ENCODE assay signal across 20 mouse cellular contexts in the genomic region with DNA sequence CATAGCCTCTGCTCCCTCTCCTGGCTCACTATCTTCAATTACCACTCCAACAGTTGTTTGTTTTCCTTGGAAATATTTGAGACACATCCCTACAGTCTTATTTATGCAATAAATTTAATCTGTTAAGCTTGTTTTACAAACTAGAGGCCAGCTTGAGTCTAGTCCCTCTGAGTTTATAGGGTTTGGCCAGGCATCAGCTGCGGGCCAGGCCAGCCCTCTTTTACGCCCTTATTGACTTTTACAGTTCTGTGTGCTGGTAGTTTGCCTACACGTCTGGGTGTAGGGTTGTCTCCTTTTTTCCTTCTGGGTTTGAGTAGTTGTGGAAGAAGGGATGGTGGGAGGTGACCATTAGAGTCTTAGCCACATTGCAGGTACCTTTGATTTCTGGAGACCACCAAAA.
DNase-seq lines count a peak whose midpoint lies in the region; ATAC-seq and TF ChIP-seq lines count a peak whose summit lies in the region.
"Had no signal": no experiment of that assay in that cellular context is flagged by ENCODE, and none has a peak within 500 bp of the region (broad histone marks: within the 10 kb centered on the region; RNA-seq: fewer than 3 reads in every experiment).

No protein-coding gene starts in this region.

- WGBS in heart, postnatal 0 days, result 58% methylated on average over 3 of the region's 3 CpGs
- 55% methylated on average over 3 of the region's 3 CpGs for WGBS in lung, embryonic 15.5 days
- WGBS in lung, adult 2 months, result 40% methylated on average over 3 of the region's 3 CpGs
- WGBS in kidney, embryonic 14.5 days, result 27% methylated on average over 3 of the region's 3 CpGs
- 29% methylated on average over 3 of the region's 3 CpGs for WGBS in kidney, postnatal 0 days

- no peak overlapping the region for H3K9ac ChIP-seq in heart, postnatal 0 days (replicated peaks; ENCODE audit: low read depth, low read length)
- no peak overlapping the region for H3K9ac ChIP-seq in lung, embryonic 15.5 days
- H3K9ac ChIP-seq in kidney, embryonic 14.5 days (ENCODE audit: low read depth, low read length), result no peak overlapping the region
- H3K9ac ChIP-seq in kidney, postnatal 0 days (ENCODE audit: low read depth, low read length), result no peak overlapping the region
- H3K9ac ChIP-seq: embryonic facial prominence, embryonic 15.5 days; hindbrain, embryonic 13.5 days; midbrain, embryonic 15.5 days had no signal

- DNase-seq in heart, postnatal 0 days (ENCODE audit: low spot score), result no peak
- DNase-seq in heart, adult 11 months, result no peak
- no peak for DNase-seq in lung, adult 2 months
- peak; percentile 87 for DNase-seq in kidney, postnatal 0 days (ENCODE audit: low spot score)
- no peak for DNase-seq in frontal cortex, postnatal 25 days (ENCODE audit: low spot score in 2 of 2)
- DNase-seq in left cerebral cortex, postnatal 10 days (ENCODE audit: extremely low spot score in 1 of 2, low spot score in 2 of 2), result no peak
- DNase-seq: cerebellum, adult 2 months; cerebellum, postnatal 36 days; layer of hippocampus, postnatal 36 days; right cerebral cortex, postnatal 4 days; thymus, postnatal 14 days had no signal

- no peak for TF ChIP-seq POLR2A in lung, adult 2 months (IDR thresholded peaks at IDR 0.05; ENCODE audit: borderline replicate concordance, extremely low read depth, low read depth, low read length)

- H3K4me1 ChIP-seq in heart, postnatal 0 days (ENCODE audit: control insufficient read depth, insufficient read depth), result peaks cover 62% of the 10 kb centered on the region
- peaks cover 51% of the 10 kb centered on the region for H3K4me1 ChIP-seq in lung, embryonic 15.5 days
- peaks cover 46% of the 10 kb centered on the region for H3K4me1 ChIP-seq in lung, adult 2 months (ENCODE audit: control insufficient read depth, insufficient read depth, low read length)
- peaks cover 53% of the 10 kb centered on the region for H3K4me1 ChIP-seq in kidney, embryonic 14.5 days (ENCODE audit: control insufficient read depth, insufficient read depth, low read length)
- peaks cover 46% of the 10 kb centered on the region for H3K4me1 ChIP-seq in kidney, postnatal 0 days (replicated peaks; ENCODE audit: insufficient read depth, low read length)

- ATAC-seq in heart, postnatal 0 days (ENCODE audit: insufficient read depth, low read depth), result no peak
- no peak for ATAC-seq in lung, embryonic 15.5 days (ENCODE audit: borderline replicate concordance, extremely low read depth, low FRiP score, low TSS enrichment)
- ATAC-seq in kidney, embryonic 14.5 days (ENCODE audit: low FRiP score, low TSS enrichment), result 0 out of 2 replicates have a peak, but pooled peaks have one; percentile 4
- 0 out of 2 replicates have a peak, but pooled peaks have one; percentile 19 for ATAC-seq in kidney, postnatal 0 days (replicated peaks; ENCODE audit: low FRiP score, low read depth)
- ATAC-seq: forebrain, embryonic 16.5 days; inflammation-experienced regulatory T-cells, adult 6 months; midbrain, embryonic 15.5 days had no signal

- intact Hi-C loops in left cerebral cortex, postnatal 10 days (cut with DNase I), result loop anchor here (5.0 kb wide), 2 partner anchors 44 to 51 kb away; no protein-coding TSS in a partner anchor

- no peak overlapping the region for H3K4me2 ChIP-seq in heart, postnatal 0 days (ENCODE audit: low read depth, low read length)
- no peak overlapping the region for H3K4me2 ChIP-seq in lung, embryonic 15.5 days
- H3K4me2 ChIP-seq in kidney, embryonic 14.5 days (replicated peaks; ENCODE audit: low read depth, low read length), result no peak overlapping the region
- no peak overlapping the region; the same call in 1 of the 2 replicates for H3K4me2 ChIP-seq in kidney, postnatal 0 days (ENCODE audit: low read length)
- H3K4me2 ChIP-seq: embryonic facial prominence, embryonic 15.5 days; hindbrain, embryonic 13.5 days; midbrain, embryonic 15.5 days had no signal

- no peaks in the 10 kb centered on the region for H3K9me3 ChIP-seq in heart, postnatal 0 days (replicated peaks; ENCODE audit: control insufficient read depth, low read length)
- H3K9me3 ChIP-seq in lung, embryonic 15.5 days, result no peaks in the 10 kb centered on the region
- no peaks in the 10 kb centered on the region for H3K9me3 ChIP-seq in kidney, embryonic 14.5 days (ENCODE audit: control insufficient read depth, low read length)
- no peaks in the 10 kb centered on the region for H3K9me3 ChIP-seq in kidney, postnatal 0 days (replicated peaks; ENCODE audit: low read length)
- H3K9me3 ChIP-seq: embryonic facial prominence, embryonic 15.5 days; hindbrain, embryonic 13.5 days; midbrain, embryonic 15.5 days had no signal

- H3K4me3 ChIP-seq in heart, postnatal 0 days (ENCODE audit: low read depth, low read length), result no peak overlapping the region
- H3K4me3 ChIP-seq in lung, embryonic 15.5 days, result no peak overlapping the region
- no peak overlapping the region for H3K4me3 ChIP-seq in lung, adult 2 months (replicated peaks; ENCODE audit: extremely low read depth, low read depth, low read length)
- no peak overlapping the region for H3K4me3 ChIP-seq in kidney, embryonic 14.5 days (ENCODE audit: low read length)
- H3K4me3 ChIP-seq in kidney, postnatal 0 days (replicated peaks; ENCODE audit: low read depth, low read length), result no peak overlapping the region
- H3K4me3 ChIP-seq: embryonic facial prominence, embryonic 15.5 days; hindbrain, embryonic 13.5 days; layer of hippocampus, adult 2 months; megakaryocyte, embryonic 14.5 days; midbrain, embryonic 15.5 days had no signal

- TF ChIP-seq CTCF in heart, postnatal 0 days (IDR thresholded peaks at IDR 0.05; ENCODE audit: low read depth), result no peak
- no peak for TF ChIP-seq CTCF in lung, adult 2 months (IDR thresholded peaks at IDR 0.05; ENCODE audit: insufficient read depth, low read length)
- no peak for TF ChIP-seq CTCF in kidney, postnatal 0 days (IDR thresholded peaks at IDR 0.05; ENCODE audit: low read depth)

- TF ChIP-seq EP300 in heart, postnatal 0 days (IDR thresholded peaks at IDR 0.05; ENCODE audit: low read depth), result no peak

- peak overlapping the region; percentile 70 for H3K27ac ChIP-seq in heart, postnatal 0 days (ENCODE audit: low read depth)
- H3K27ac ChIP-seq in lung, embryonic 15.5 days, result 0 out of 2 replicates have a peak overlapping the region, but pooled peaks have one; percentile 8
- peak overlapping the region; percentile 49; the same call in 1 of the 2 replicates for H3K27ac ChIP-seq in kidney, embryonic 14.5 days (ENCODE audit: low read depth, low read length)
- H3K27ac ChIP-seq in kidney, postnatal 0 days, result peak overlapping the region; percentile 80
- H3K27ac ChIP-seq: embryonic facial prominence, embryonic 15.5 days; hindbrain, embryonic 13.5 days had no signal

- H3K36me3 ChIP-seq in heart, postnatal 0 days (replicated peaks; ENCODE audit: control insufficient read depth, insufficient read depth, low read length), result peaks cover 4% of the 10 kb centered on the region
- H3K36me3 ChIP-seq in lung, embryonic 15.5 days, result no peaks in the 10 kb centered on the region
- no peaks in the 10 kb centered on the region for H3K36me3 ChIP-seq in kidney, embryonic 14.5 days (ENCODE audit: control insufficient read depth, insufficient read depth, low read length)
- H3K36me3 ChIP-seq in kidney, postnatal 0 days (ENCODE audit: insufficient read depth, low read length), result 0 out of 2 replicates have a peak, but pooled peaks cover 2% of the 10 kb centered on the region
- H3K36me3 ChIP-seq: embryonic facial prominence, embryonic 15.5 days; midbrain, embryonic 15.5 days had no signal

- no peaks in the 10 kb centered on the region for H3K27me3 ChIP-seq in heart, postnatal 0 days (ENCODE audit: control insufficient read depth, insufficient read depth, low read length)
- H3K27me3 ChIP-seq in lung, embryonic 15.5 days, result no peaks in the 10 kb centered on the region
- no peaks in the 10 kb centered on the region for H3K27me3 ChIP-seq in kidney, embryonic 14.5 days (ENCODE audit: control insufficient read depth, insufficient read depth, low read length)
- H3K27me3 ChIP-seq in kidney, postnatal 0 days (ENCODE audit: insufficient read depth, low read length), result no peaks in the 10 kb centered on the region
- H3K27me3 ChIP-seq: embryonic facial prominence, embryonic 15.5 days; hindbrain, embryonic 13.5 days; megakaryocyte, embryonic 14.5 days; midbrain, embryonic 15.5 days had no signal

Comparison
In these comparisons a context has a peak if more than half of its experiments do, and no peak if none do; other contexts are left out.
1. ATAC-seq: peak in kidney, embryonic 14.5 days (single experiment) and kidney, postnatal 0 days (single experiment); none in heart, postnatal 0 days (single experiment) and lung, embryonic 15.5 days (single experiment).
2. H3K27ac ChIP-seq: peak in every context shown above with its lines; median percentile 80 in kidney, postnatal 0 days; 70 in heart, postnatal 0 days; 49 in kidney, embryonic 14.5 days; 8 in lung, embryonic 15.5 days.